Mouse (Mus musculus): ENCODE measurements around the gene Srpk2. TPM values are rescaled to one million over a fixed set of nuclear protein-coding genes. Genes with fewer than 3 reads are reported as not detected.

Srpk2 gene
- total and polyA plus RNA-seq, 3 experiments: 11.2 to 41.7 (median 16.9) TPM

- H3K4me3 ChIP-seq (ENCODE audit: control insufficient read depth in 1 of 2, insufficient read depth in 1 of 2, low read depth in 2 of 2, low read length in 2 of 2): no peak overlapping the region
- no peak for TF ChIP-seq MAX (IDR thresholded peaks at IDR 0.05; ENCODE audit: low read length)
- TF ChIP-seq TAL1 (IDR thresholded peaks at IDR 0.05; ENCODE audit: low read length): no peak
- TF ChIP-seq EP300 (IDR thresholded peaks at IDR 0.05; ENCODE audit: low read depth in 1 of 2, low read length in 2 of 2): no peak
- TF ChIP-seq NRF1 (IDR thresholded peaks at IDR 0.05; ENCODE audit: insufficient read depth, low read depth, low read length, poor library complexity, severe bottlenecking): no peak
- no peak for TF ChIP-seq E2F4 (IDR thresholded peaks at IDR 0.05; ENCODE audit: borderline replicate concordance, low read depth, low read length)
- no peak for TF ChIP-seq SIN3A (IDR thresholded peaks at IDR 0.05; ENCODE audit: low read length)
- no peak for TF ChIP-seq NELFE (IDR thresholded peaks at IDR 0.05; ENCODE audit: low read depth, low read length)
- TF ChIP-seq TBP (IDR thresholded peaks at IDR 0.05; ENCODE audit: low read depth, low read length): no peak
- no peak for TF ChIP-seq ETS1 (IDR thresholded peaks at IDR 0.05; ENCODE audit: low read depth, low read length)
- no peak for TF ChIP-seq ZC3H11A (IDR thresholded peaks at IDR 0.05; ENCODE audit: low read depth, low read length)
- TF ChIP-seq GATA1 (IDR thresholded peaks at IDR 0.05; ENCODE audit: low read depth, low read length): no peak
- TF ChIP-seq KAT2A (conservative IDR thresholded peaks at IDR 0.05; ENCODE audit: low read depth, low read length): no peak
- no peak for TF ChIP-seq MYB (IDR thresholded peaks at IDR 0.05; ENCODE audit: low read depth, low read length)
- TF ChIP-seq MXI1 (IDR thresholded peaks at IDR 0.05; ENCODE audit: low read depth, low read length): no peak
- no peak for TF ChIP-seq SMC3 (IDR thresholded peaks at IDR 0.05; ENCODE audit: low read depth, low read length)
- H3K36me3 ChIP-seq (ENCODE audit: control insufficient read depth in 1 of 2, insufficient read depth in 2 of 2, low read length in 2 of 2): peaks cover 0 to 65% of the 10 kb centered on the region in 2 experiments; a peak in 2 of 4 replicates
- H3K9ac ChIP-seq (ENCODE audit: control insufficient read depth, low read depth, low read length, poor library complexity, severe bottlenecking): no peak overlapping the region
- H3K9me3 ChIP-seq (replicated peaks; ENCODE audit: insufficient read depth, low read length): no peaks in the 10 kb centered on the region
- no peaks in the 10 kb centered on the region for H3K27me3 ChIP-seq (ENCODE audit: control insufficient read depth in 1 of 2, insufficient read depth in 2 of 2, low read length in 2 of 2)
- no peak overlapping the region for H3K27ac ChIP-seq (ENCODE audit: control insufficient read depth, low read depth, low read length)
- H3K4me1 ChIP-seq (ENCODE audit: control insufficient read depth in 1 of 2, insufficient read depth in 2 of 2, low read length in 2 of 2): no peaks in the 10 kb centered on the region
- no peaks in the 10 kb centered on the region for H3K79me2 ChIP-seq (ENCODE audit: control insufficient read depth, insufficient read depth, low read length, poor library complexity)
- DNase-seq (ENCODE audit: low read depth, low spot score): no peak
Measured at GRCm38 (mm10) chr5:23499257-23499656, 185.2 kb downstream of the Srpk2 start.

- Histone ChIP-seq H3K79me2 (ENCODE audit: control insufficient read depth, insufficient read depth, low read length, poor library complexity) (no peaks in the 10 kb centered on the region), H3K9me3 (replicated peaks; ENCODE audit: insufficient read depth, low read length) (no peaks in the 10 kb centered on the region), H3K27me3 (ENCODE audit: control insufficient read depth in 1 of 2, insufficient read depth in 2 of 2, low read length in 2 of 2) (no peaks in the 10 kb centered on the region), H3K9ac (ENCODE audit: control insufficient read depth, low read depth, low read length, poor library complexity, severe bottlenecking) (no peak overlapping the region), H3K4me1 (ENCODE audit: control insufficient read depth in 1 of 2, insufficient read depth in 2 of 2, low read length in 2 of 2) (no peaks in the 10 kb centered on the region), H3K27ac (ENCODE audit: control insufficient read depth, low read depth, low read length) (no peak overlapping the region), H3K4me3 (ENCODE audit: control insufficient read depth in 1 of 2, insufficient read depth in 1 of 2, low read depth in 2 of 2, low read length in 2 of 2) (no peak overlapping the region), H3K36me3 (ENCODE audit: control insufficient read depth in 1 of 2, insufficient read depth in 2 of 2, low read length in 2 of 2) (peaks cover 0 to 70% of the 10 kb centered on the region in 2 experiments; a peak in 2 of 4 replicates)
- DNase-seq (ENCODE audit: low read depth, low spot score): no peak
- TF ChIP-seq GABPA (IDR thresholded peaks at IDR 0.05; ENCODE audit: low read depth, low read length) (no peak), CTCF (IDR thresholded peaks at IDR 0.05 in 2 of 3, conservative IDR thresholded peaks at IDR 0.05 in 1 of 3; ENCODE audit: control insufficient read depth in 1 of 3, insufficient read depth in 1 of 3, low read depth in 2 of 3, low read length in 3 of 3, poor library complexity in 1 of 3, severe bottlenecking in 1 of 3) (no peak), ZMIZ1 (IDR thresholded peaks at IDR 0.05; ENCODE audit: low read depth, low read length) (no peak), ZNF384 (IDR thresholded peaks at IDR 0.05; ENCODE audit: low read depth, low read length) (no peak), MYC (IDR thresholded peaks at IDR 0.05; ENCODE audit: low read depth, low read length) (no peak), JUND (IDR thresholded peaks at IDR 0.05; ENCODE audit: low read depth, low read length) (no peak), SMC3 (IDR thresholded peaks at IDR 0.05; ENCODE audit: low read depth, low read length) (no peak), TBP (IDR thresholded peaks at IDR 0.05; ENCODE audit: low read depth, low read length) (no peak), MEF2A (IDR thresholded peaks at IDR 0.05; ENCODE audit: extremely low read depth, insufficient replicate concordance, low read depth, low read length, poor library complexity, severe bottlenecking) (no peak), TAL1 (IDR thresholded peaks at IDR 0.05; ENCODE audit: low read length) (no peak), EP300 (IDR thresholded peaks at IDR 0.05; ENCODE audit: low read depth in 1 of 2, low read length in 2 of 2) (no peak), MAZ (IDR thresholded peaks at IDR 0.05; ENCODE audit: low read depth, low read length) (no peak), MAFK (IDR thresholded peaks at IDR 0.05; ENCODE audit: borderline replicate concordance, low read depth, low read length) (no peak)
Measured at GRCm38 (mm10) chr5:23497920-23498319, 186.5 kb downstream of the Srpk2 start.
